Mouse (Mus musculus) lung, postnatal 25 days (tissue): ENCODE measurements around the gene Adamts18.
A peak's percentile ranks its signal among the peaks of the same experiment; 100 is the strongest.

ENCODE experiments used
- DNase-seq: peaks from one replicate; pipeline ENCODE4 v3.0.0; 2022; ENCODE audit warnings: low spot score

The Adamts18 gene

DNA sequence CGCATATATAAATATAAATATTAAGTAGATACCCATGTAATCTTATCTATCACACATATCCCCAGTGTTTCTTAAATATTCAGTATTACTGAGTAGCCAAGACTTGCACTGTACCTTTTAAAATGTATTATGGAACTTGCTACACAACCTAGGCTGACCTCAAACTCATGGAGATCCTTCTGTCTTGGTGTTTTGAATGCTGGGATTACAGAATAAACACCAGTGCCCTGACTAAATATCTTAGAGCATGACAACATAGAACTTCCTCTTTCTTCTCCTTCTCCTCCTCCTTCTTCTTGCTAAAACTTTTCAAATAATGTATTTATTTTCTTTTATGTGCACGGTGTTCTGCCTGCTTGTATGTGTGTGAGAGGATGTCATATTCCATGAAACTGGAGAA lies 95.4 kb downstream of the Adamts18 start:
- no peak for DNase-seq

GRCm38 (mm10) chr8:113752349-113752748 lies 96.2 kb downstream of the Adamts18 start:
- no peak for DNase-seq

- DNase-seq, result peak; percentile 83
Measured at GRCm38 (mm10) chr8:113735496-113736060, 113.0 kb downstream of the Adamts18 start.

DNA sequence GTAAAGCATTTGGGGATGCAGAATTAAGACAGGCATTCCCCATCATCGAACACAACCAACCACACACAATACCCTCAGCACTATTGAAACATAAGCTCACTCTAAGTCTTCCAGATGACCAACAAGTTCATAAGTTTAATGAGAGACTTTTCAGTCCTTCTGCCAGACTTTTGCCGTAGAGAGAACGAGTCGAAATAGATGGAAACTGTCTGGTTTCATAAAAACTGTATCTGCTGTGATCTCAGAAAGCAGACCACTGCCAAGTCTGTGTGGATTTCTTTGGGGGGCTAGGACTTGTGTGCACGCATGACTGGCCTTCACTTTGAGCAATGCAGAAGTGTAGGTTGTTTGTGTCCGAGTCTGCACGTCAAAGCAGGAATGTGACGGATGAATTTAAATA lies 123.2 kb downstream of the Adamts18 start:
- no peak for DNase-seq

DNA sequence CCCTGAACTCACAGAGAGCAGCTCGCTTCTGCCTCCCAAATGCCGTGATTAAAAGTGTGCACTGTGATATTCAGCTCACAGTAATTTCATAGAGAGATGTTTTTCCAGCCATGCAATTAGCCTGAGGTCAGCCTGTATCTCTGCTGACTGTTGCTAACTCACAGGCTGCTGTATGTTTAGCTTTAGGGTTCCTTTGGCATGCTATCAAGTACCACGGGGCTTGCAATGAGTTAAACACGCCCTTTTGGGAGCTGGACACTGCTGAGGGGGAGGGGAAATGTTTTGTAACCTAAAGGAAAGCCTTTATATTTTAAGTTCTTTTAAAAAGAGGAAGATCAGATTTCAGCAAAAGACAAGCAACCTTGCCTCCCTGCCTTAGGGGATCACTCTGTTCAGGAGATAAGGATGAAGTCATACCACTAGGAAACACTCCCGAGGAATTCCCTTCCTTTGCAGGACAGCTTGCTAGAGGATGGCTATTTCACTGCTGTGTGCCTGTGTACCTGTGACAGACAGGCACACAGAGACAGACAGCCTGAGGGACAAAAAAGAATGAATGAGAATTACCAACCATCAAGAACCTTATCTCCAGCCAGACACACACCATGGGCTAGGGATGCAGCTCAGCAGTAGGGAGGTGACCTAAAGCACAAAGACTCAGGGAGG lies 124.5 kb downstream of the Adamts18 start:
- no peak for DNase-seq

GRCm38 (mm10) chr8:113721459-113721858 lies 127.1 kb downstream of the Adamts18 start:
- DNase-seq, result no peak

- no peak for DNase-seq
Measured at GRCm38 (mm10) chr8:113704968-113705367, 143.6 kb downstream of the Adamts18 start.

- no peak for DNase-seq
Measured at GRCm38 (mm10) chr8:113691622-113692343, 156.8 kb downstream of the Adamts18 start.

GRCm38 (mm10) chr8:113688543-113688915 lies 160.0 kb downstream of the Adamts18 start:
- DNase-seq, result no peak

DNA sequence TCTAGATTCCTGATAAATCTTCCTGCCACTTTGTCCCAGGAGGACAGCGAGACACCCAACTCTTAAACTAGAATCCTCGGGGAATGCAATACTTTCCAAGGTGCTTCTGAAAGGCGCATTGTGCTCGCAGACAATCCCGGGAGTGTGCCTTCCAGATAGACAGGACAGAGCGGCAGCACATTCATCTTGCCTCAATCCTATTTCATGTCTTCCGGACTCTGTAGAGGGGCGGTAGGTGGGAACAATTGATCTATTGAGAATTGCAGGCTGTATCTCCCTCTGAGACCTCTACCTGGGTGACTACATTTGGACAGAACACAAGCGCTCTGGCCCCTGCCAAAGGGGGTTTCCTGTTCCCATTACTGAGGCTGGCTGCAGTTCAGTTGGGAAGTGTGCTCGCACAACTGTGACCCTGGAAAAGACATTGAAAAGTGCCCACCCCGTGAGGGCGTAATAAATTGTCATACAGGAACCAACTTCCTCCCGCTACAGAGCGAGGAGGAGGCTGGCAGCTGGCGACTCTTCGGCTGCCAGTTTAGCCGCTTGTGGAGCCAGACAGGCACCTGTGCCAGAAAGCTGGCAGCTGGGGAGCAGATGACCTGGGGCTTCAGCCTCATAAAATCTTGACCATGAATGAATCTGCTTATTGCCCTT lies 160.5 kb downstream of the Adamts18 start:
- DNase-seq, result peak; percentile 46

- DNase-seq, result no peak
Measured at GRCm38 (mm10) chr8:113679361-113679760, 169.2 kb downstream of the Adamts18 start.

- DNase-seq, result no peak
Measured at GRCm38 (mm10) chr8:113676811-113677210, 171.7 kb downstream of the Adamts18 start.

DNA sequence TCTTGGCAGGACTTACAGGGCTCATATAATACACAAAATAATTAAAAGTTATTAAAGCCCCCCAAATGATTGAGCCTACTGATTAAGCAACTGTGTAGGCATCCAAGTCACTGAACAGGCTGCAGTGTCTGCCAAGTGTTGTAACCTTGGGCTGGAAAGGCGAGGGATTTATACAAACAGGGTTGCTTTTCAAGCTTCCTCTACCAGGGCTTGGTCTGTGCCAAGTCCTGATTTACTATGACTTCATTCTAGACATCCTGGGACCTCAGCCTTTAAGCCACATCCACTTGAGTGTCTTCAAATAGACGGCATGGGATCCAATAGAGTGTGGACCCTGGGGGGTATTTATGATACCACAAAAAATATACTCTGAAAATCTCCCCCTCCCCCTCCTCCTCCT lies 173.3 kb downstream of the Adamts18 start:
- DNase-seq, result no peak

GRCm38 (mm10) chr8:113674611-113675010 lies 173.9 kb downstream of the Adamts18 start:
- DNase-seq, result no peak

DNA sequence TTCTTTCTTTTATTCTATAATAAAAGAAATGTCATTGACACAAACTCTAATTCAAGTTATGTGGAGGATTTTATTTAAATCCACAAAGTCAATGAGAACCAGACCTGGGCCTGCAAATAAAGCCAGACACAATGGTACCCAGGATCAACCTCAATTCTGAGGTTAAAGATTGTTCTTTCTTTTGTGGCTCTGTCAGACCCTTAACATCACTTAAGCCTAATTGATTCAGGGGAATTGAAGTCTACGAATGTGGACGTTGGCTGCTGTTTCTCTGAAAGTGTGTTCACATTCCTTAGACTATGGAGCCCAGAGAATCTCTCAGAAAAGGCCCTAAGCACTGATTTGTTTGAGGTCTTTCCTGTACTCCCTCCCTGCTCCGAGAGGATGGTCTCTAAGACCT lies 175.2 kb downstream of the Adamts18 start:
- DNase-seq, result no peak

- DNase-seq, result no peak
Measured at GRCm38 (mm10) chr8:113672599-113673255, 175.8 kb downstream of the Adamts18 start.

GRCm38 (mm10) chr8:113669924-113670323 lies 178.6 kb downstream of the Adamts18 start:
- DNase-seq, result no peak

- DNase-seq, result no peak
Measured at GRCm38 (mm10) chr8:113666714-113667432, 181.7 kb downstream of the Adamts18 start.

- no peak for DNase-seq
Measured at GRCm38 (mm10) chr8:113665951-113666350, 182.6 kb downstream of the Adamts18 start.

DNA sequence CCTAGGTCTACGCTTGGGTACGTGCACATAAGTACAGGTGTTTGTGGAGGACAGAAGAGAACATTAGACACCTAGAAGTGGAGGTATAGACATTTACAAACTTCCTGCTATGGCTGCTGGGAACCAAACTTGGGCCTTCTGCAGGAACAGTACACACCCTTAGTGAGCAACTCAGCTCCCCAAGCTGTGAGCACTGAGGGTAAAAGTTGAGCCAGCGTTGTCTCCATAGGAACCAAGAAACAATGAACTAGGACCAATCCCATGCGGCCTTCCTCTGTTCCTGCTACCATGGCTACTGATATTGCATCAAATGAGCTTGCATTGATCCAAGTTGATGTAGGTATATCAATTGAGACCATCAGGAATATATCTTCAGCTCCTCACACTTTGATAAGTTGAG lies 183.5 kb downstream of the Adamts18 start:
- DNase-seq, result no peak

DNA sequence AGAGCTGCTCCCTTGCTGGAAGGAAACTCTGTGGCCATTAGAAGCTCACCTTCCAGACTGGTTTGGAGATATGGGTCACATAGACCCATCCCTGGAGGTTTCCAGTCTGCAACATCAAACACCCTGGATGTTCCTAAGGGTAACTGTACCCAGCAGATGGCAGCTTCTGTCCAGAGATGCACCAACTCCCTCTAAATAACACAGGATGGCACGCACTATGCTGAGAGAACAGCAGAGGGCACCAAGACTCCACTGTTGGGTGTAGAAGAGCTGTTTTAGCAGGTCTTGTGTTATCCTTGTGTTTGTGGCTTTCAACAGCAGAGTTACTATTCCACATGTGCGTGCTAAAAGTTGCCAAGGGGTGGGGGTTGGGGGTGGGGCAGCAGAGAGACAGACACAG lies 184.0 kb downstream of the Adamts18 start:
- peak; percentile 87 for DNase-seq

DNA sequence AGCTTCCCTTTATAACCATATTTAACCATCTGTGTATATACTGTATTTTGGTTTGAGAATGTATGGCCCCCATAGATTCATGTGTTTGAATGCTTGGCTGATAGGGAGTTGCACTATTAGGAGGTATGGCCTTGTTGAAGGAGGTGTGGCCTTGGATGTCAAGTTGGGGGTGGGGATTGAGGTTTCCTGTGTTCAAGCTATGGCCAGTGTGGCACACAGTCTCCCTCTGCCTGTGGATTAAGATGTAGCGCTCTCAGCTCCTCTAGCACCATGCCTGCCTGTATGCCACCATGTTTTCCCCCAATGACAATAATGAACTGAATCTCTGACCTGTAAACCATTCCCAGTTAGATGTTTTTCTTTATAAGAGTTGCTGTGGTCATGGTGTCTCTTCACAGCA lies 188.4 kb downstream of the Adamts18 start:
- DNase-seq, result no peak
